Mouse (Mus musculus): ENCODE results near the gene Pdia5.

GRCm38 (mm10) chr16:35363150-35364062 lies 127.3 kb downstream of the Pdia5 start, which contains the start of gene Sec22a:
- TF ChIP-seq POLR2A (IDR thresholded peaks at IDR 0.05; ENCODE audit: insufficient read depth, low read length): peak; percentile 10
- no peak for TF ChIP-seq CTCF (IDR thresholded peaks at IDR 0.05; ENCODE audit: low read depth, low read length)
- 0 out of 2 replicates have a peak, but pooled peaks have one; percentile 13 for TF ChIP-seq EP300 (IDR thresholded peaks at IDR 0.05; ENCODE audit: insufficient read depth, low read depth, low read length)
